Comparison of ENCODE assay signal across 19 mouse cellular contexts in genomic region chr17:43744425-43744824, GRCm38 (mm10). TPM values are rescaled to one million over a fixed set of nuclear protein-coding genes. Genes with fewer than 3 reads are reported as not detected.
DNase-seq lines count a peak whose midpoint lies in the region; ATAC-seq and TF ChIP-seq lines count a peak whose summit lies in the region.
"Had no signal": no experiment of that assay in that cellular context is flagged by ENCODE, and none has a peak within 500 bp of the region (broad histone marks: within the 10 kb centered on the region; RNA-seq: fewer than 3 reads in every experiment).

No protein-coding gene starts in this region.

- H3K4me2 ChIP-seq in heart, embryonic 13.5 days, result peak overlapping the region; percentile 37
- H3K4me2 ChIP-seq: embryonic facial prominence, embryonic 13.5 days; liver, embryonic 12.5 days; midbrain, embryonic 15.5 days; stomach, embryonic 15.5 days had no signal

- TF ChIP-seq POLR2A in kidney, adult 2 months (IDR thresholded peaks at IDR 0.05; ENCODE audit: low read depth, low read length), result no peak

- TF ChIP-seq CTCF in kidney, adult 2 months (conservative IDR thresholded peaks at IDR 0.05; ENCODE audit: insufficient read depth, insufficient read length, low read depth, low read length), result no peak

- 9% methylated on average over 4 of the region's 4 CpGs for WGBS in kidney, adult 2 months
- 11% methylated on average over 4 of the region's 4 CpGs for WGBS in heart, embryonic 13.5 days

- ATAC-seq in heart, embryonic 13.5 days (ENCODE audit: extremely low read depth, insufficient number of reproducible peaks, low FRiP score, low TSS enrichment), result no peak
- ATAC-seq: liver, embryonic 12.5 days; midbrain, embryonic 15.5 days had no signal

- H3K9ac ChIP-seq in heart, embryonic 13.5 days, result 0 out of 2 replicates have a peak overlapping the region, but pooled peaks have one; percentile 6
- H3K9ac ChIP-seq: embryonic facial prominence, embryonic 13.5 days; liver, embryonic 12.5 days; midbrain, embryonic 15.5 days; stomach, embryonic 15.5 days had no signal

- no peak overlapping the region for H3K27ac ChIP-seq in kidney, adult 2 months (ENCODE audit: insufficient read depth, low read depth, low read length)
- peak overlapping the region; percentile 93 for H3K27ac ChIP-seq in heart, embryonic 13.5 days (replicated peaks)
- H3K27ac ChIP-seq: embryonic facial prominence, embryonic 13.5 days; left cerebral cortex, adult 2 months; liver, embryonic 12.5 days; midbrain, embryonic 15.5 days; stomach, embryonic 15.5 days had no signal

- H3K4me3 ChIP-seq in kidney, adult 2 months (ENCODE audit: insufficient read depth, low read depth, low read length), result no peak overlapping the region
- no peak overlapping the region for H3K4me3 ChIP-seq in heart, embryonic 13.5 days
- H3K4me3 ChIP-seq: embryonic facial prominence, embryonic 13.5 days; left cerebral cortex, adult 2 months; liver, embryonic 12.5 days; midbrain, embryonic 15.5 days; stomach, embryonic 15.5 days had no signal

- peak; percentile 44 for DNase-seq in kidney, adult 2 months
- no peak for DNase-seq in kidney, adult 18-20 months
- DNase-seq in adipocyte (ENCODE audit: low spot score), result peak; percentile 18
- peak; percentile 64 for DNase-seq in heart, postnatal 4 days
- no peak for DNase-seq in cerebellum, adult 11 months
- DNase-seq in ovary, postnatal 10 days (ENCODE audit: low spot score), result no peak
- DNase-seq in left cerebral cortex, adult 11 months (ENCODE audit: low spot score), result no peak
- DNase-seq: adrenal gland, postnatal 25 days; cerebellum, adult 9-10 months; gastrocnemius, postnatal 14 days; spleen, adult 18-20 months had no signal

- H3K27me3 ChIP-seq in kidney, adult 2 months (replicated peaks; ENCODE audit: control insufficient read depth, insufficient read depth, low read length), result no peaks in the 10 kb centered on the region
- no peaks in the 10 kb centered on the region for H3K27me3 ChIP-seq in heart, embryonic 13.5 days (replicated peaks)
- H3K27me3 ChIP-seq: CH12.LX; embryonic facial prominence, embryonic 13.5 days; liver, embryonic 12.5 days; midbrain, embryonic 15.5 days; stomach, embryonic 15.5 days had no signal

- H3K36me3 ChIP-seq in kidney, adult 2 months (ENCODE audit: control insufficient read depth, insufficient read depth, low read length), result no peaks in the 10 kb centered on the region
- H3K36me3 ChIP-seq in heart, embryonic 13.5 days, result peaks cover 50% of the 10 kb centered on the region
- H3K36me3 ChIP-seq: embryonic facial prominence, embryonic 13.5 days; liver, embryonic 12.5 days; midbrain, embryonic 15.5 days; stomach, embryonic 15.5 days had no signal

- H3K9me3 ChIP-seq in heart, embryonic 13.5 days, result peaks cover 15% of the 10 kb centered on the region
- H3K9me3 ChIP-seq: liver, embryonic 12.5 days; midbrain, embryonic 15.5 days; stomach, embryonic 15.5 days had no signal

- peaks cover 7% of the 10 kb centered on the region; the same call in 1 of the 2 replicates for H3K4me1 ChIP-seq in kidney, adult 2 months (ENCODE audit: control insufficient read depth, insufficient read depth, low read length)
- peaks cover 27% of the 10 kb centered on the region for H3K4me1 ChIP-seq in heart, embryonic 13.5 days
- H3K4me1 ChIP-seq: embryonic facial prominence, embryonic 13.5 days; liver, embryonic 12.5 days; midbrain, embryonic 15.5 days; stomach, embryonic 15.5 days had no signal

RNA-seq across cellular contexts. Expression of gene Rcan2, which starts 56.7 kb away (rescaled TPM):
- polyA plus RNA-seq in kidney, adult 2 months (2012; rRNA removed), result 15.4 and 18.3 TPM in 2 replicates
- 43.7 and 44.6 TPM in 2 replicates for polyA plus RNA-seq in heart, embryonic 13.5 days (2015; fragmentation: Nextera tagmentation; extraction: Ambion mirVana)
- 100 to 1,000 TPM; 167 to 178 TPM for total RNA-seq in heart, postnatal 4 days (2021)
- total RNA-seq: megakaryocyte, adult 5-6 weeks had no signal

Comparison
In these comparisons a context has a peak if more than half of its experiments do, and no peak if none do; other contexts are left out.
1. DNase-seq: peak in kidney, adult 2 months (single experiment), adipocyte (single experiment) and heart, postnatal 4 days (single experiment); none in kidney, adult 18-20 months (single experiment), cerebellum, adult 11 months (single experiment), ovary, postnatal 10 days (single experiment) and left cerebral cortex, adult 11 months (single experiment).